Mouse (Mus musculus) neural tube, embryonic 11.5 days (tissue): ENCODE measurements around the gene Nkx2-4. TPM values are rescaled to one million over a fixed set of nuclear protein-coding genes. Genes with fewer than 3 reads are reported as not detected.

Experiments used
- ATAC-seq: fragments of 200-750 bp; cut with Nextera tagmentation; 2 replicates; pipeline ENCODE4 v1.8.0; 2017; ENCODE audit warnings: moderate number of reproducible peaks, mild to moderate bottlenecking, moderate TSS enrichment, moderate library complexity; ENCODE audit not compliant: insufficient read depth, low FRiP score, low TSS enrichment
- DNase-seq: peaks from one replicate; pipeline ENCODE4 v3.0.0-alpha.2; 2015; ENCODE audit warnings: low spot score
- H3K27ac ChIP-seq: fragments of 300-500 bp; sonication (generic); 2 replicates; pipeline ENCODE4 v1.5.1; 2014; ENCODE audit warnings: low read depth, mild to moderate bottlenecking, low read length
- H3K27me3 ChIP-seq: fragments of 300-500 bp; sonication (generic); 2 replicates; pipeline ENCODE4 v1.6.1; 2014; ENCODE audit warnings: mild to moderate bottlenecking, low read length, mixed read lengths; ENCODE audit not compliant: control insufficient read depth, insufficient read depth
- H3K36me3 ChIP-seq: fragments of 300-500 bp; sonication (generic); 2 replicates; pipeline ENCODE4 v1.6.1; 2014; ENCODE audit warnings: mild to moderate bottlenecking, low read length, moderate library complexity, mixed read lengths; ENCODE audit not compliant: control insufficient read depth, insufficient read depth
- H3K4me1 ChIP-seq: fragments of 300-500 bp; sonication (generic); 2 replicates; pipeline ENCODE4 v1.6.1; 2014; ENCODE audit warnings: low read length, mixed read lengths; ENCODE audit not compliant: control insufficient read depth, insufficient read depth
- H3K4me2 ChIP-seq: fragments of 300-500 bp; sonication (generic); 2 replicates; pipeline ENCODE4 v1.6.1; 2014; ENCODE audit warnings: low read depth, mild to moderate bottlenecking, moderate library complexity
- H3K4me3 ChIP-seq: fragments of 300-500 bp; sonication (generic); 2 replicates; pipeline ENCODE4 v1.5.1; 2014; ENCODE audit warnings: low read depth, low read length
- H3K9ac ChIP-seq: fragments of 300-500 bp; sonication (generic); 2 replicates; pipeline ENCODE4 v1.6.1; 2014; ENCODE audit warnings: mild to moderate bottlenecking, low read length
- H3K9me3 ChIP-seq: fragments of 300-500 bp; sonication (generic); 2 replicates; pipeline ENCODE4 v1.6.1; 2016; ENCODE audit warnings: low read length; ENCODE audit not compliant: control insufficient read depth
- WGBS: fragments of 180-500 bp; shearing (Covaris S2); extraction: QIAGEN DNeasy Blood & Tissue Kit; methylation state at CpG from one replicate; pipeline ENCODE4 v1.1.7; 2014; 5-methylcytosine and 5-hydroxymethylcytosine counted together
- polyA plus RNA-seq: library from polyadenylated mRNA; unstranded; fragments of >200 nt; fragmentation: Nextera tagmentation; extraction: Ambion mirVana; gene quantifications from 2 replicates; pipeline ENCODE4 v1.2.1, GENCODE M21; 2014

Gene Nkx2-4
- polyA plus RNA-seq, 1 experiment from 2014 or later: not detected

DNA sequence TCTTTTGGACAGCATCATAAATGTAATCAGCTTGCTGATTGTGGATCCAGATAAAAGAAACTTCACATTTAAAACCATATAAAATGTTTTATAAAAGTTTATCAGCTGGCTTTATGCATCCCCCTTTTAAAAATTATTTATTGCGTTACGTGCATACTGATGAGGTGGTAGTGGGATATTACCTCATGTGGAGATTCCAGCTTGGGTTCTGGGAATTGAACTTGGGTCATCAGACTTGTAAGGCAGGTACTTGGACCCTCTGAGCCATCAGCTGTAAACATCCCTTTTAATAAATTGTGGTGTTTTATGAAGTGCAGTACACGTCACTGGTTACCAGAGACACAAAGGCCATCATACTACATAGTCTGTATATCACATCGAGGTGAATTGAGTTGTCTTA is 10.8 kb downstream of the Nkx2-4 start:
- ATAC-seq: no peak
- DNase-seq: no peak
- Histone ChIP-seq H3K9ac (no peak overlapping the region), H3K27ac (no peak overlapping the region), H3K4me3 (no peak overlapping the region), H3K36me3 (no peaks in the 10 kb centered on the region), H3K4me1 (no peaks in the 10 kb centered on the region), H3K9me3 (no peaks in the 10 kb centered on the region), H3K27me3 (peaks cover 4% of the 10 kb centered on the region), H3K4me2 (no peak overlapping the region)
- 93% methylated on average over 4 of the region's 4 CpGs for WGBS

GRCm38 (mm10) chr2:147073962-147074361 is 11.3 kb downstream of the Nkx2-4 start:
- no peak overlapping the region for H3K27ac ChIP-seq
- no peak for DNase-seq
- no peak for ATAC-seq
- no peaks in the 10 kb centered on the region for H3K9me3 ChIP-seq
- no peak overlapping the region for H3K4me3 ChIP-seq
- H3K36me3 ChIP-seq: no peaks in the 10 kb centered on the region
- H3K4me1 ChIP-seq: no peaks in the 10 kb centered on the region
- no peak overlapping the region for H3K4me2 ChIP-seq
- WGBS: 71% methylated on average over 2 of the region's 2 CpGs
- H3K9ac ChIP-seq: no peak overlapping the region
- H3K27me3 ChIP-seq: no peaks in the 10 kb centered on the region; the same call in 1 of the 2 replicates

DNA sequence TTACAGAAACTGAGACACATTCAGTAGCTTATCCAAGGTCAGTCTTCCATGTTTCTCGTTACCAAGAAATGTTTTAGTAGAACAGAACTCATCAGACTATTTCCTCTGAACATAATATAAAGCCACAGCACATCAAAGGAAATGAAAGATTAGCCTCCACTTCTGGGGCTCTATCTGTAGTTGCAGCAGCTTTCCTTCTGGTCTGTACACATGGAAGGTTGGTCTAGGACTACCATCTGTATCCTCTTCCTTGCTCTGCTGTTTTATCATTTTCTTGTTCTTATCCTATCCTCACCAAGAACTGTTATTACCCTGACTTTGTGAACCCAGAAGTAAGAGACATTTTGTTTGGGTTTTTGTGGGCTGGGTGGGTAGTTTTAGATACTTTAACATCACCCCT is 14.9 kb downstream of the Nkx2-4 start:
- Histone ChIP-seq H3K9ac (no peak overlapping the region), H3K4me1 (no peaks in the 10 kb centered on the region; the same call in 1 of the 2 replicates), H3K27me3 (no peaks in the 10 kb centered on the region), H3K4me2 (no peak overlapping the region), H3K4me3 (no peak overlapping the region), H3K9me3 (no peaks in the 10 kb centered on the region), H3K27ac (no peak overlapping the region), H3K36me3 (no peaks in the 10 kb centered on the region)
- 95% methylated on average over 1 of the region's 1 CpGs for WGBS
- DNase-seq (no peak), ATAC-seq (no peak)

GRCm38 (mm10) chr2:147069077-147069476 is 16.2 kb downstream of the Nkx2-4 start:
- no peak overlapping the region for H3K27ac ChIP-seq
- DNase-seq (peak; percentile 15), ATAC-seq (peak; percentile 69)
- WGBS: 16% methylated on average over 1 of the region's 1 CpGs
- no peaks in the 10 kb centered on the region for H3K27me3 ChIP-seq
- no peak overlapping the region for H3K4me2 ChIP-seq
- no peaks in the 10 kb centered on the region for H3K36me3 ChIP-seq
- H3K9ac ChIP-seq: no peak overlapping the region
- no peaks in the 10 kb centered on the region for H3K9me3 ChIP-seq
- H3K4me3 ChIP-seq: no peak overlapping the region
- no peaks in the 10 kb centered on the region; the same call in 1 of the 2 replicates for H3K4me1 ChIP-seq

- Histone ChIP-seq H3K4me3 (no peak overlapping the region), H3K36me3 (no peaks in the 10 kb centered on the region), H3K27ac (no peak overlapping the region), H3K4me2 (no peak overlapping the region), H3K9ac (no peak overlapping the region), H3K4me1 (no peaks in the 10 kb centered on the region; the same call in 1 of the 2 replicates), H3K9me3 (no peaks in the 10 kb centered on the region), H3K27me3 (no peaks in the 10 kb centered on the region)
- ATAC-seq (no peak), DNase-seq (no peak)
- 90% methylated on average over 1 of the region's 1 CpGs for WGBS
Observed at GRCm38 (mm10) chr2:147067480-147068246, 17.6 kb downstream of the Nkx2-4 start.

DNA sequence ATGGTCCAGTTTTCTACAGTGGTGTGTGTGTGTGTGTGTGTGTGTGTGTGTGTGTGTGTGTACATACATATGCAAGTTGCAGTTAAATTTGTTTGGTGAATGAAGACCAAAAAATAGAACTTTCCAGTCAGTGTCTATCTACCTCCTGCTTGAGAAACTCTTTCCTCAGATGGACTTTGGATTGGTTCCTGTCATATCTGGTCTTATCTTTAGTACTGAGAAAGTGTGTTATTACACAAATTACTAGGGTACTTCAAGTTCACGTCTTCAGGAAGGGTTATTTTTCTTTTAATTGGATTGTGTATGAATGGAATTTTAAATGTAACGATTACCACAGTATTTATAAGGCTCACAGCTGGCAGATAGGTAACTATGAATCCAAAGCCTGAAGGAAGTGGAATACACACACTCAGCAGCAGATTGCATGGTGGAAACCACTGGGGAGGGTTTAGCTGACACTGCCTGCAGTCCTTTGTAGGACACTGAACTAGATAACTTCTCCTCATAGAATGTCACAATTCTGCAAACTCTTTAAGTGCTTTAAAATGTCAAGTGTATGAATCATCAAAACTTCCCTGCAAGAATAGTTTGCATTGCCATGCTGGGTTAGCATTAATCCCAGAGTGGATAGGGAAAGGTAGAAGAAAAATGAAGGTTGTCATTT is 31.9 kb downstream of the Nkx2-4 start:
- Histone ChIP-seq H3K4me1 (no peaks in the 10 kb centered on the region), H3K9me3 (no peaks in the 10 kb centered on the region), H3K27me3 (no peaks in the 10 kb centered on the region), H3K4me3 (no peak overlapping the region), H3K4me2 (no peak overlapping the region), H3K36me3 (peaks cover 3% of the 10 kb centered on the region; the same call in 1 of the 2 replicates), H3K27ac (no peak overlapping the region), H3K9ac (no peak overlapping the region)
- no peak for ATAC-seq
- no peak for DNase-seq
- WGBS: 90% methylated on average over 2 of the region's 2 CpGs

GRCm38 (mm10) chr2:147047051-147047450 is 38.2 kb downstream of the Nkx2-4 start:
- Histone ChIP-seq H3K9ac (no peak overlapping the region), H3K36me3 (no peaks in the 10 kb centered on the region), H3K27ac (no peak overlapping the region), H3K4me3 (no peak overlapping the region), H3K4me1 (no peaks in the 10 kb centered on the region), H3K9me3 (no peaks in the 10 kb centered on the region), H3K27me3 (no peaks in the 10 kb centered on the region), H3K4me2 (no peak overlapping the region)
- WGBS: 94% methylated on average over 3 of the region's 3 CpGs
- DNase-seq (no peak), ATAC-seq (no peak)

DNA sequence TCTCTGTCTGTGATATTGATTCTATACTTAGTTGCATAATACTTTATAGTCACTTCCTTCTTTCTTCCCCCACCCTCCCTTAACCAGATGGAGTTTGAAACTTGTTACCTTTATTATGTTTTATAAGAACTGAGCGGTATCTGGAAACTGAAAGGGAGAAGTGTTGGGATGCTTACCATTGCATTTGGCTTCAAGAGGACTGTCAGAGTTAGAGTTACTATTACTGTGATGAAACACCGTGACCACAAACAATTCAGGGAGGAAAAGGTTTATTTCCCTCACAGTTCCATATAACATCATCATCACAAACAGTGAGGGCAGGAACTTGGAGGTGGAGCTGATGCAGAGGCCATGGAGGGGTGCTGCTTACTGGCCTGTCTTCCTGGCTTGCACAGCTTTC is 49.4 kb downstream of the Nkx2-4 start:
- no peaks in the 10 kb centered on the region for H3K27me3 ChIP-seq
- WGBS: 95% methylated on average over 2 of the region's 2 CpGs
- ATAC-seq (no peak), DNase-seq (no peak)
- no peak overlapping the region for H3K4me2 ChIP-seq
- H3K36me3 ChIP-seq: peaks cover 4% of the 10 kb centered on the region
- no peak overlapping the region for H3K4me3 ChIP-seq
- H3K4me1 ChIP-seq: no peaks in the 10 kb centered on the region
- no peak overlapping the region for H3K9ac ChIP-seq
- no peaks in the 10 kb centered on the region for H3K9me3 ChIP-seq
- no peak overlapping the region for H3K27ac ChIP-seq
